Mouse (Mus musculus) megakaryocyte, embryonic 14.5 days (primary cell): ENCODE measurements around the gene Gstm6.

Source experiments
- FLI1 ChIP-seq: IDR thresholded peaks from 2 replicates; pipeline ENCODE4 v1.6.1; 2012; ENCODE audit warnings: low read length, inconsistent platforms, mixed read lengths
- GATA1 ChIP-seq: IDR thresholded peaks from 3 replicates; pipeline ENCODE4 v1.6.1; 2012; ENCODE audit warnings: mixed read lengths, low read length, inconsistent platforms, borderline replicate concordance

- TF ChIP-seq GATA1, result no peak
- TF ChIP-seq FLI1, result no peak
These were observed 28.5 kb upstream of the Gstm6 start for GRCm38 (mm10) chr3:107972070-107972469.
